Mouse (Mus musculus): ENCODE measurements around the gene Aadat.
"Not testable (repeated sequence)": the region's sequence is repeated elsewhere in the genome, so short reads cannot be mapped to it uniquely, and the experiment has no call there.

Gene Aadat

DNA sequence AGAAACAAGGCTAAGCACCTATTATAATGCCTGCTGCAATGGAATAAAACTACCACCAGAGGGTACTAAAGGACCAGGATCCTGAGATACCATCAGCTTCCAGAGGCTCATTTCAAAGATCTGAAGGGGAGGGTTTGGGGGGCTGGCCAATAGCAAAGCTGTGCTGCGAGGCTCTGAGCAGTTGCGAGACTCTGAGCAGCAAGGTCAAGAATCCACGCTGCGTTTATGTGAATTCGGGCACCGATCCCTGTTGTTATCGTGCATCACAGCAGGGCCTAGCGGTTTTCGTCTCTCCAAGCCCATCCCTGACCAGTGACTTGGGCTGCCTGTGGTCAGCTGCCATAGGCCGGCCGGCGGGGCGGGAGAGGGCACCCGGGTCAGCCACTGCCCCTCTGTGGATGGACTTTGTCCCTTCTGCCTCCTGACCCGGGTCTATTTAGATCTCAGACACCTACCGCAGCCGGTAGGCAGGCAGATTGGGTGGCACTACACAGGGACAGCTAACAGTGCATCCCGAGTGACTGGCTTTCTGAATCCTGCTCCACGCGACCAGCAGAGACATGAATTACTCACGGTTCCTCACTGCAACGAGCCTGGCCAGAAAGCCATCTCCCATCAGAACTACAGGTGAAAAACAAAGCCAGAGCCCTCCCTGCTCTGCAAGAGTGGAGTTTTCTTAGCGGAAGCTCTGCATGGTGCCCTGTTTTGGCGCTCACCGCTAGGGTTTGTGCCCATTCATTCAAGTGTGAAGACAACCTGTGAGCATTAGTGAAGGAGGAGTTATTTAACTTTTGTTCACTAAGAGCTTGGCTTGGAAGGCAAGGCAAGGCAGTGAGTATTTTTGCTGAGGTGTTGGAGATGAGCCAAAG is at the start of gene Aadat:
Aadat (plus strand) TSS at position 280 of the 869 bp plus-strand sequence.
- DNase-seq (ENCODE audit: low read depth, low spot score), result peak; percentile 89

DNA sequence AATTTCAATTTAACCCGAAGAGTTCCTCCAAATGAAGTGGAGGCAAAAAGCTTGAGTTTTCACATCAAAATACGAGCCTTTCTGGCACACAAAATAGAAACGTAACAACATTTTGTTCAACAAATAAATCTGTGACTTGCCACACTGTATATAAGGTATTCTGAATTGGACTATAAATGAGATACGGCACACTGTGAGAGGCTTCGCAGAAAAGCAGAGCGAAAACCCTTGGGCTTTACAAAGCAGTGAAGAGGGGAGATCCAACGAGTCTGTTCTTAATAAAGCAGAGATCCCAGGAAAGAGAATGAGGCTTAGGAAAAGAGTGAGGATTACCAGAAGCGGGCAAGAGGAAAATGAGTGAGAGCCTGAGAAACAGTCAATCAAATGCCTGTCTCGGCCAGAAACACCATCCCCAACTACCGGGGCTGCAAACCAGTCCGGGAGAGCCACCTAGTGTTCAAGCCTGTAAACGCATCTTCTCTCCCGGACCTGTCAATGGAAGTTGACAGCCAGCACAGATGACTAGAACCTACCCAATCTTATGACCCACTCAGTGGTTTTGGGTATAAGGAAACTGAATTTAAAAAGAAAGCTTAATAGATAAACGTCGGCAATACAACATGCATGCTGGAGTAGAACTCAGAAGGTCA is 38.9 kb upstream of the Aadat start:
- DNase-seq (ENCODE audit: low read depth, low spot score), result peak; percentile 70

DNA sequence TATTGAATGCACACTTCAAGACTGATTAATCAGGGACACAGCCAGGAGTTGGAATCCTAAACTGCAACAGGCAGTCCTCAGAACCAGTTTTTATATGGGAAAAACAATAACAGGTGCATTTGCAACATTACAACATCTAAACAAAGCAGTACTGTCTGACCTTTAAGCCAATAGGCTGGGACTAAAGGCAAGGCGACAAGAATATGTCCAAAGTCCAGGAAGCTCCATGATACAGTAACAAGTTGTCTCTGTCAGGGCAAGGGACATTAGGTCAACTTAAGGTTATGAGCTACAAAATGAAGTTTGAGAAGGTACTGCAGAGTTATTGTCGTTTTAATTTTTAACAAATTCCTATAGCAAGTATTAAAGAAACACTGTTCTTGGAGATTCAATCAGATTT is 15.6 kb upstream of the Aadat start:
- no peak for DNase-seq (ENCODE audit: low read depth, low spot score)

DNA sequence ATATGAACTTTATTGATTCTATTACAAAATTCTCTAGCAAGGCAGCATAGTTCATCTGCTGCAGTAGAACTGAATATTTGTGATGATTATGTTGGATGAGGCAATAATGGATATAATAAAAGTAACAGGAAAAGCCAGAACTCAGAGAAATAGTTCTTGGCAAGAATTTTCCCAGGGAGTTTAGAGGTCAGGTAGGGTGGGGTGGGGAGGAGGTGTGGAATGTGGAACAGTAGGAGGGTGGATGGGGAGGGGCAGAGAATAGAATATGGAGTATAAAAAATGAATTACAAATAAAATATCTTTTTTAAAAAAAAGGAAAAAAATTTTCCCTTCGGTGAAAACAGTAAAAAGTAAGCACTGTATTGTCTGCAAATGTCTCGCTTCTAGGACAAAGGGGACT is 13.9 kb upstream of the Aadat start:
- DNase-seq (ENCODE audit: low read depth, low spot score), result no peak

DNA sequence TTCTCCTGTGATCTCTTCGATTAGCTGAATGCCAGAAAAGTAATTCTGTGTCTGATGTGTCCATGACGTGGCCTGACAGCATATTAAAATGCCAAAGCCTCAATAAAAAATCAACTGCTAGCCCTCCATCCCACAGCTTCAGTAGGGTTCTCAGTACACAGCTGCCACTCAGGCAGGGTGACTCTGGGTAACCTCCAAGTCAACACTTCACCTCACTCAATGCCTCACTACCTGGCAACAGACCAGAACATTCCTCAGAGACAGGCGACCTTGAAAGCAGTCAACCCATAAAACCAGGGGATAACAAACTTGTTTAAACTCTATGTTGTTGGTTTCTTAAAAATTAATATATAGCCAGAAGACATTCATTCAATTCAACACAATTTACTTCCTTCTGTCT is 13.3 kb upstream of the Aadat start:
- no peak for DNase-seq (ENCODE audit: low read depth, low spot score)

DNA sequence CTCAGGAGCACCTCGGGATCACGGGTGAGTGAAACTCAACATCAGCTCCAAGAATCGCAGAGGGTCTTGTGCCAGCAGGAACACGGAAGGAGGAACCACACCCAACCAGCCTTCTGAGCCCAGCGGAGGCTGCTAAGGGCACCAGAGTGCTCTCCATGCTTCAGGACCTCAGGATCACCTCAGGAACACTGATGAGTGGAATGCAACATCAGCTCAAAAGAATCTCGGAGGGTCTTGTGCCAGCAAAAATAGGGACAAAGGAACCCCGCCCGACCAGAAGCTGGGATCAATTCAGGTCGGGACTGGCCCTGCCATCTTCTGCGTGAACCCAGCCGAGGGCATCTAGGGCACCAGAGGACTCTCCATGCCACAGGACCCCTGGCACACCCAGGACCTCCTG is 11.1 kb upstream of the Aadat start:
- DNase-seq (ENCODE audit: low read depth, low spot score), result no peak

DNA sequence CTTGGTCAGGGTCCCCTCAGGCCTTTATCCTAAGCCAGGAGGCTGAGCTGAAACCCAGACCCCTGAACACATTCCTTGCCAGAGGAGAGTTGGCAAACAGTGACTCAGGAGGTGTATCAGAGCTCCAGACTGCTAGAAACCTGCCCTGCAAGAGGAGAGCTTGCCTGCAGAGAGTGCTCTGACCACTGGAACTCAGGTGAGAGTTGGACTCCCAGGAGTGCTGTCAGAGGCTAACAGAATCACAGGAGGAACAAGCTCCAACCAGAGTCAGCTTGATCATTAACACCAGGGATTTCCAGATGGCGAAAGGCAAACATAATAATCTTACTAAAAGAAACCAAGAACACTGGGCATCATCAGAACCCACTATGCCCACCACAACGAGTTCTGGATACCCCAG is 10.7 kb upstream of the Aadat start:
- DNase-seq (ENCODE audit: low read depth, low spot score), result not testable (repeated sequence)

DNA sequence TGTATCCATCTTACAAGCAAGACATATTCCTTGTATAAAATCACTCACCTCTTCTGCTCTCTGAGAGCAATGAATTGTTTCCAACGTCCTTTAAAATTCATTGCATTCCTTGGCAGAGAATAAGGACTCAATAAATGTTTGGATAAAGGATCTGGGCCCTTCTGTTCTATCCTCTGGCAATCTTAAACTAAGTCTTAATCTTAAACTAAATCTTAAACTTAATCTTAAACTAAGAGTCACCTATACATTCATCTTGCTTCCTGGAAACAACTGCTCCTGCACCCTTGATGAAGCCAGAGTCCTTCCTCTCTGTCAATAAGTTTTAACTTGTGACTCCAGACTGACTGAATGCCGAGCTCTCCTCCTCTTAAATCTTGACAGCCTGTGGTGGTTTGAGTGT is 2.6 kb upstream of the Aadat start, which contains the start of gene Gm10283:
Gm10283 (minus strand) TSS at position 101 of the 400 bp plus-strand sequence.
- DNase-seq (ENCODE audit: low read depth, low spot score), result no peak

DNA sequence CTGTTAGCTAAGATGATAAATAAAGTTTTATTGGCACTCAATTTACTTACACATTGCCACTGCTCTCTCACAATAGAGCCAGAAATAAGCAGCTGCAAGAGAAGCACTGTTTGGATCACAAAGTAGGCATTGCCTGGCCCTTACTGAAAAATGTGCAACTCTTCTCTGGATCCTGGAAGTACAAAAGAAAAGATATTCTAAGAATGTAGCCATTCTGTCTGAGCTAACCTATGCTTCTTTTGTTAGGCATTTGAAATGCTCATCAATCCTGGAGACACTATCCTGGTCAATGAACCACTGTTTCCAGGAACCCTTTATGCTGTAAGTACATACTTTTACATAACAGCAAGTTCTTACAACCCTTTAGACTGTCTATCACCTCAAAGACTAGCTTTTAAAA is 12.6 kb downstream of the Aadat start:
- peak; percentile 10 for DNase-seq (ENCODE audit: low read depth, low spot score)

DNA sequence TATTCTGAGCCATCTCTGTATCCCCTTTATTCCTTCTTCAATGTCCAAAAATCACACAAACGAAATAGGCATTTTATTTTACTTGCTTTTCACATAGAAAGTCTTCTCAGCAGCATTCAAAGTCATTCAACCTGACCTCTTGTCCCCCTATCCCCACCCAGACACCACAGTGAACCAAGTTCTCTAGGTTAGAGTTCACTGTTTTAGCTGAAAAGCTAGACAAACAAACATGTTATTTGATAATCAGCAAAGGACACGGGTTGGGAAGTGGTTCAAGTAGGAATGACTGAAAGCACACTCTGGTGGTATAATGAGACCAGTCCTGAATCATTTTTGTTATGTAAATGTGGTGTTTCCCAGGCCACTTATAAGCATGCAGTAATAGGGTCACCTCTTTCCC is 29.2 kb downstream of the Aadat start:
- peak; percentile 20 for DNase-seq (ENCODE audit: low read depth, low spot score)

DNA sequence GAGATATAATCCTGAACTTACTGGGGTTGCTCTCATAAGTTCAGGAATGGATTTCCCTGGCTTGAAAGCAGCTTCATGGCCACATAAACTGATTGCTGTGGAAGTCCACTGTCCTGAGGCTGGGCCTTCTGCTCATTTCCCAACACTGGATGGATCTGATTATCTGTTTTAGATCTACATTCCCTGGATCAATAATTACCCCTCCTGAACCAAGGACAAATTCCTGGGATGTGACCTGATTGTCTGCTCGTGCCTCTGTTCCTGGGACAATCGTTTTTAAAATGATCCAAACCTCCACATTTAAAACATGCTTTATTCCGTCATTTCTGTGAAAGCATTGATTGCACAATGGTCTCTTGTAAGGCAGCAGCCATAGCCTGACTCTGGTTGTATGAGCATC is 61.1 kb downstream of the Aadat start:
- DNase-seq (ENCODE audit: low read depth, low spot score), result no peak

DNA sequence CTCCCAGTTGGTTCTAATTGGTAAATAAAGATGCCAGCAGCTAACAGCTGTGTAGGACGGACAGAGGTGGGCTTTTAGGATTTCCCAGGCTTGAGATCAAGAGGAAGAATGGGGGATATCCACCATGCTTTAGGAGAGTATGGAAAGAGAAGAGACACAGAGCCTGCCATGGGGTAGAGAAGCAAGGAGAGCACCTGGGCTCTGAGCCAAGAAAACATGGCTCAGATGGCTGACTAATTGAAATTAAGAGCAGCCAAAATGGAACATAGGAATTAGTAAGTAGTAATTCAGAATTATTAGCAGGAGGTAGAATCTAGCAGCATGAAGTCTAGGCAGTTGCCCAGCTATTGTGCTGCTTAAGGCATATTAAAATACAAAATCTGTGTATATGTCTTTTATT is 71.5 kb downstream of the Aadat start:
- DNase-seq (ENCODE audit: low read depth, low spot score), result no peak

DNA sequence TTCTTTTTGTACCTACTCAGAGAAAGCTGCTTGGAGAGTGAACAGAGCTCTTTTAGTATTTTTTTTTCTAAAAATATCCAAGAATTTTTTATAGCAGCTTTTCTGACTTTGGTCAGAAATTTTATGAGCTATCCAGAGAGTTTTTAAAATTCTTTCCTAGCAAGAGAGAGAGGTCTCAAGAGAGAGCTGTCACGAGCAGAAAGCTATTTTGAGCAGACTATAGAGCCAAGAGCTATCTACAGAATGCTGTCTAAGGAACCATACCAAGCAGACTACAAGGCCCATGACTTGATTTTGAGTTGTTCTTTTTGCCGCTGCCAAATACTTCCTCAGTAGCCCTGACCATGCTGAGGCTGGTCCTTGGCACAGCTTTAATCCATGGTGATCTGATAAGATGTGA is 77.6 kb downstream of the Aadat start:
- DNase-seq (ENCODE audit: low read depth, low spot score), result no peak

DNA sequence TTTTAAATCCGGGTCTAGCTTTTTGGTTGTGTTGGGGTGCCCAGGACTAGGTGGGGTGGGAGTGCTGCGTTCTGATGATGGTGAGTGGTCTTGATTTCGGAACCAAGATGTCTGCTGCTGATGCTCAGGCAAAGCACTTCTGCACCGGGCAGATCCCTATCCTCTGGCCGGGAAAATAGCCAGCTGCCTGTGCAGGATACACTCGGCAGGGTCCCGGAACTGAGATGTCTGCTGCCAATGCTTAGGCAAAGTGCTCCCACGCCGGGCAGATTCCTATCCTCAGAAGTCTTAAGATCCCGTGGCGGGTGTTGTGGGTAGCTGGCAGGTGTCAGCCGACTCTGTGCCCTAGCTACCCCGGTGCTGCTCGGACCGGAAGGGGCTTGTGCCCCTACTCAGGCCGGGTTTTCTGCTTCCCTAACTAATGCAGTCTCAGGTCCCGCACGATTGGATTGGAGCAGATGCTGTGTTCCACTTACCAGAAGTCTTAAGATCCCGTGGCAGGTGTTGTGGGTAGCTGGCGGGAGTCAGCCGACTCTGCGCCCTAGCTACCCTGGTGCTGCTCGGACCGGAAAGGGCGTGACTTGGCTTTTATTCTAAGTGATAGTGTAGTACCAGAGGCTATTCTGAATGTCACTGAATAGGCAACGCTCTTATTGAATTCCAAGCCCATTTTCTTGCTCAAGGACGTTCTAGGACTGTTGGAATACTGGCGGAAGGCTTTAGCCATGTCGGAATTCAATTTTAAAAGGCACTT is 85.8 kb downstream of the Aadat start:
- DNase-seq (ENCODE audit: low read depth, low spot score), result peak; percentile 80

DNA sequence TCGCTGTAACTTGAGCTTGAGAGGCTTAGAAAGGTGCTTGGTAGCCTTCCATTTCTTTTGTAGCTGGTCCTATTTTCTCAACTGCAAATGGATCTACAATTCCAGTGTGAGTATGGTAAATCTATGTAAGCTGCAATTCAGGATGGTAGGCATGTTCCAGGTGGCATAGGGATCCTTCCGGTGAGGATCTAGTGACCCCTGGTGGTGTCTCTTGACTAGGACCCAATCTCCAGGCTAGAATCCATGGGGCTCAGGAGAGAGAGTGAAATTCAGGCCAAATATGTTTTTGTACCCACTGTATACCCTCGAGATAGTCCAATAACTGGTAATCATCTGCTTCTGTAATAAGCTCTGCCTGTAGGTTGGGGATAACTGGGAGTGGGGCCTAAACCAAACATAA is 89.0 kb downstream of the Aadat start:
- DNase-seq (ENCODE audit: low read depth, low spot score), result peak; percentile 63
